Mouse (Mus musculus) left cerebral cortex, postnatal 25 days (tissue): ENCODE results near the gene Xkr8. TPM values are rescaled to one million over a fixed set of nuclear protein-coding genes. Genes with fewer than 3 reads are reported as not detected.

Experiments used
- total RNA-seq, 2 experiments: library from RNA; stranded (reverse); gene quantifications; 2 replicates each; pipeline ENCODE4 v1.2.3; 2021

The Xkr8 gene
- total RNA-seq, 2 experiments from 2014 or later, result 3.6 to 4.0 TPM

Other genes with a start within 250 kb of the Xkr8 start
- gene Sesn2, start 222.0 kb downstream of the Xkr8 start, total RNA-seq, result 10 to 100 TPM in 1 of 2 experiments, 1 to 10 TPM in 1; 9.5 to 10.2 TPM
- 100 to 1,000 TPM; 490 to 544 TPM for gene Atpif1, start 198.9 kb downstream of the Xkr8 start, total RNA-seq
- 10 to 100 TPM; 83.9 to 93.1 TPM for gene Dnajc8, start 197.0 kb downstream of the Xkr8 start, total RNA-seq
- gene Ptafr, start 168.5 kb downstream of the Xkr8 start, total RNA-seq, result 1 to 10 TPM; 1.6 to 1.7 TPM
- 10 to 100 TPM; 29.1 to 34.6 TPM for gene Eya3, start 93.6 kb downstream of the Xkr8 start, total RNA-seq
- 1 to 10 TPM; 4.3 to 4.5 TPM for gene Smpdl3b, start 24.7 kb upstream of the Xkr8 start, total RNA-seq
- gene Rpa2, start 35.8 kb upstream of the Xkr8 start, total RNA-seq, result 10 to 100 TPM; 13.5 to 13.8 TPM
- gene Themis2, start 63.8 kb upstream of the Xkr8 start, total RNA-seq, result 1 to 10 TPM in 1 of 2 experiments, under 1 TPM in 1; 0.80 to 1.1 TPM
- 10 to 100 TPM; 43.9 to 45.2 TPM for gene Ppp1r8, start 110.6 kb upstream of the Xkr8 start, total RNA-seq
- gene Stx12, start 152.0 kb upstream of the Xkr8 start, total RNA-seq, result 10 to 100 TPM; 98.7 to 100.0 TPM
- 10 to 100 TPM; 45.8 to 55.0 TPM for gene Fam76a, start 190.0 kb upstream of the Xkr8 start, total RNA-seq
- gene Fgr, start 241.5 kb upstream of the Xkr8 start, total RNA-seq, result under 1 TPM; 0.18 to 0.25 TPM